Mouse (Mus musculus) lung, embryonic 16.5 days (tissue): ENCODE measurements around the gene Bad. TPM values are rescaled to one million over a fixed set of nuclear protein-coding genes. Genes with fewer than 3 reads are reported as not detected.

Experiments
- ATAC-seq: fragments of 200-750 bp; cut with Nextera tagmentation; 2 replicates; pipeline ENCODE4 v1.8.0; 2017; ENCODE audit warnings: low read depth, mild to moderate bottlenecking, moderate library complexity
- H3K27ac ChIP-seq: fragments of 300-500 bp; sonication (generic); 2 replicates; pipeline ENCODE4 v1.5.1; 2014; ENCODE audit warnings: mild to moderate bottlenecking, control low read depth, low read length
- H3K27me3 ChIP-seq: fragments of 300-500 bp; sonication (generic); 2 replicates; pipeline ENCODE4 v1.6.1; 2014; ENCODE audit warnings: low read depth, low read length, mixed read lengths; ENCODE audit not compliant: control insufficient read depth, insufficient read depth
- H3K36me3 ChIP-seq: fragments of 300-500 bp; sonication (generic); 2 replicates; pipeline ENCODE4 v1.6.1; 2014; ENCODE audit warnings: low read length; ENCODE audit not compliant: control insufficient read depth, insufficient read depth
- H3K4me1 ChIP-seq: fragments of 300-500 bp; sonication (generic); replicated peaks from 2 replicates; pipeline ENCODE4 v1.6.1; 2014; ENCODE audit warnings: low read length, mixed read lengths; ENCODE audit not compliant: control insufficient read depth, insufficient read depth
- H3K4me2 ChIP-seq: fragments of 300-500 bp; sonication (generic); 2 replicates; pipeline ENCODE4 v1.6.1; 2014; ENCODE audit warnings: low read depth, low read length, control low read depth
- H3K4me3 ChIP-seq: fragments of 300-500 bp; sonication (generic); 2 replicates; pipeline ENCODE4 v1.5.1; 2014; ENCODE audit warnings: mild to moderate bottlenecking, low read length, control low read depth
- H3K9ac ChIP-seq: fragments of 300-500 bp; sonication (generic); 2 replicates; pipeline ENCODE4 v1.6.1; 2014; ENCODE audit warnings: low read length, control low read depth
- H3K9me3 ChIP-seq: fragments of 300-500 bp; sonication (generic); 2 replicates; pipeline ENCODE4 v1.6.1; 2016; ENCODE audit warnings: low read length; ENCODE audit not compliant: control insufficient read depth
- WGBS: fragments of 180-500 bp; shearing (Covaris S2); extraction: QIAGEN DNeasy Blood & Tissue Kit; methylation state at CpG from one replicate; pipeline ENCODE4 v1.1.7; 2014; 5-methylcytosine and 5-hydroxymethylcytosine counted together
- polyA plus RNA-seq: library from polyadenylated mRNA; unstranded; fragments of >200 nt; fragmentation: Nextera tagmentation; extraction: Ambion mirVana; gene quantifications from 2 replicates; pipeline ENCODE4 v1.2.1, GENCODE M21; 2015

Bad gene
- polyA plus RNA-seq, 1 experiment from 2014 or later = 82.5 TPM

DNA sequence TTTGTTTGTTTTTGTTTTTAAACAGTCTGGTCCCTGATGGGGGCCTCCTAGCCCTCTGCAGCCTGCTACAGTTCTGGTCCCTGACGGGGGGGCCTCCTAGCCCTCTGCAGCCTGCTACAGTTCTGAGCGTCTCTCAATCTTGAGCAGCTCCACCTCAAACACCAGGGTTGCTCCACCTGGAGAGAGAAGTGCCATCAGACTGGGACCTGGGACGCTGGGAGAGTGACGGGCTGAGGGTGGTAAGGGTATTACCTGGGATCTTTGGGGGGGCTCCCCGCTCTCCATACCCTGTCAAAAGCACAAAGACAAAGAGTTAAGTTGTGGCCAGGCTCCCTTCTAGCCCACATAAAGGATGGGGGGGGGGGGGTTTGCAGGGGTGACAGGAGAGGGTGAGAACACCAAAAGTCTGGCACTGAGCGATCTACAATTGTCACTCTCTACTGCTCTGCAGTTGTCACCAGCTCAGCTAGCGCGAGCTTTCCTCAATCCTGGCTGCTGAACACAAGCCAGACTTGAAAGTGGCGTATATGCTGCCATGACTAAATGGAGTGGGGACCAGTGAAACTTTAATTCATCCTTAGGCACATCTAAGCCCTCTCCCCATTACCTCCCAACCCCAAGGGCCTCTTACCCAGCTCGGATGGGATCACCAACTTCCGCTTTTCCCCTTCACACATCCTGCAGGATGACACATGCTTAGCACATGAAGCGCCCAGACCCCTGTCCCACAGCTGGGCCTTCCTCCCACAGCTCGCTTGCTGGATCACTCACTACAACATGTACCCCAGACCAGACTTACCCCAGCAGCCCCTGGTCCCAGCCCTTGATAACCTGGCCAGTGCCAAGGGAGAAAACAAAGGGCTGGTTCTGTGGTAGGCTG, 36.3 kb downstream of the Bad start:
- Histone ChIP-seq H3K4me1 (peaks cover 39% of the 10 kb centered on the region), H3K4me2 (peak overlapping the region; percentile 56), H3K36me3 (peaks cover 7% of the 10 kb centered on the region), H3K4me3 (no peak overlapping the region; the same call in 1 of the 2 replicates), H3K27me3 (no peaks in the 10 kb centered on the region), H3K9ac (peak overlapping the region; percentile 46; the same call in 1 of the 2 replicates), H3K27ac (no peak overlapping the region), H3K9me3 (no peaks in the 10 kb centered on the region)
- no peak for ATAC-seq
- 72% methylated on average over 13 of the region's 13 CpGs for WGBS

GRCm38 (mm10) chr19:6978639-6978974, 36.9 kb downstream of the Bad start:
- WGBS = 34% methylated on average over 3 of the region's 3 CpGs
- Histone ChIP-seq H3K27ac (no peak overlapping the region), H3K27me3 (no peaks in the 10 kb centered on the region), H3K9ac (peak overlapping the region; percentile 74; the same call in 1 of the 2 replicates), H3K4me1 (peaks cover 39% of the 10 kb centered on the region), H3K4me3 (peak overlapping the region; percentile 65), H3K36me3 (peaks cover 7% of the 10 kb centered on the region), H3K9me3 (no peaks in the 10 kb centered on the region), H3K4me2 (peak overlapping the region; percentile 56)
- ATAC-seq = no peak

DNA sequence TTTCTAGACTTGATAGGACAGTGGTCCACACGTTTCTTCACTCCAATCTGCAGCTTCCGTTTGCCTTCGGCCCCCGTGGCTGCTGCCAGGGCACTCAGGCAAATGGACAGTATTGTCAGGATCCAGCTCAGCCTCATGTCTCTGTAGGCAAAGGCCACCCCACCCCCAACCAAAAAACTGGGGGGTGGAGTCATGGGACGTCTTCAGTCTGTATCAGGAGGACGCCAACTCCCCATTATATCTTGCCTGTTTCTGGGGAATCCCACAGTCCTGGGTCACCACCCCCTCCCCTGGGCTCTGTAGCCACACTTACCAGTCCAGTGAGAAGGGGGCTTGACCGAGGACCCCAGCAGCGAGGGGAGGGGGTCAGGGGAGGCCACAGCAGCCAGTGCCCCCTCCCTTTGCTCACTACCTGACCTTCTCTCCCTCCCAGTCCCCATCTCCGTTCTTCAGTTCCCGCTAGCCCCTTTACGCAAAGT, 37.4 kb downstream of the Bad start:
- Histone ChIP-seq H3K9me3 (no peaks in the 10 kb centered on the region), H3K36me3 (peaks cover 8% of the 10 kb centered on the region), H3K27ac (no peak overlapping the region)

GRCm38 (mm10) chr19:6979486-6980380, 38.1 kb downstream of the Bad start:
- Histone ChIP-seq H3K4me2 (peak overlapping the region; percentile 56), H3K4me1 (peaks cover 35% of the 10 kb centered on the region), H3K27me3 (no peaks in the 10 kb centered on the region), H3K9me3 (no peaks in the 10 kb centered on the region), H3K36me3 (peaks cover 13% of the 10 kb centered on the region), H3K9ac (peak overlapping the region; percentile 88), H3K27ac (peak overlapping the region; percentile 93), H3K4me3 (peak overlapping the region; percentile 65)
- 1% methylated on average over 59 of the region's 59 CpGs for WGBS
- peak; percentile 91 for ATAC-seq

More for the DNA sequence above, 37.4 kb downstream of the Bad start:
- 7% methylated on average over 11 of the region's 11 CpGs for WGBS
- peak overlapping the region; percentile 74 for H3K9ac ChIP-seq
- ATAC-seq = no peak
- peak overlapping the region; percentile 65 for H3K4me3 ChIP-seq
- no peaks in the 10 kb centered on the region for H3K27me3 ChIP-seq
- H3K4me2 ChIP-seq = peak overlapping the region; percentile 56
- H3K4me1 ChIP-seq = peaks cover 35% of the 10 kb centered on the region

- Histone ChIP-seq H3K36me3 (peaks cover 19% of the 10 kb centered on the region), H3K27ac (peak within 1 kb of the TSS; percentile 93), H3K9ac (peak within 1 kb of the TSS; percentile 88), H3K4me1 (peaks cover 35% of the 10 kb centered on the region), H3K27me3 (no peaks in the 10 kb centered on the region), H3K4me2 (peak within 1 kb of the TSS; percentile 84), H3K4me3 (peak within 1 kb of the TSS; percentile 65), H3K9me3 (no peaks in the 10 kb centered on the region)
- peak; percentile 90 for ATAC-seq
- WGBS = under 1% methylated on average over 38 of the region's 38 CpGs
Observed at GRCm38 (mm10) chr19:6980381-6981093, 38.9 kb downstream of the Bad start, which contains the start of gene Fkbp2. Fkbp2 (minus strand) TSS chr19:6980501.

DNA sequence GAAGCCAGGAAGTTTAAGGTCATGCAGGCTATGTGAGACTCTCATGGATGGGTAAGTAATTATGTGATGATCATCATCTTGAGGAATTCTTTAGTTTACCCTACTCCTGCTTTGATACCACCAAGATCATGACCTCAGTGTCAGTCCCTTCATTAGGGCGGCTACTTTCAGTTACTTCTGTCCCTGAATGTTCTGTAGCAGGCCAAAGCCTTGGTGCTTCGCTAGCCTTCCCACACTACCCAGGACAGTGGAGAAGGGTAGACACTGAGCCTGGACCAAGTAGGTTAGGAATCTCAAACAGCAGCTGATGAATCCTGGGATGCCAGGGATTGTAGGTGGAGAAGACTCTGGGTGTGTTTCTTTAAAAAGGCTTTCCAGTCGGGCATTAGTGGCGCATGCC, 39.8 kb downstream of the Bad start:
- 91% methylated on average over 4 of the region's 4 CpGs for WGBS
- no peak overlapping the region for H3K9ac ChIP-seq
- H3K27ac ChIP-seq = no peak overlapping the region
- ATAC-seq = no peak
- H3K4me1 ChIP-seq = peaks cover 33% of the 10 kb centered on the region
- no peaks in the 10 kb centered on the region for H3K27me3 ChIP-seq
- no peak overlapping the region for H3K4me2 ChIP-seq
- no peaks in the 10 kb centered on the region for H3K9me3 ChIP-seq
- H3K36me3 ChIP-seq = peaks cover 19% of the 10 kb centered on the region
- H3K4me3 ChIP-seq = no peak overlapping the region

DNA sequence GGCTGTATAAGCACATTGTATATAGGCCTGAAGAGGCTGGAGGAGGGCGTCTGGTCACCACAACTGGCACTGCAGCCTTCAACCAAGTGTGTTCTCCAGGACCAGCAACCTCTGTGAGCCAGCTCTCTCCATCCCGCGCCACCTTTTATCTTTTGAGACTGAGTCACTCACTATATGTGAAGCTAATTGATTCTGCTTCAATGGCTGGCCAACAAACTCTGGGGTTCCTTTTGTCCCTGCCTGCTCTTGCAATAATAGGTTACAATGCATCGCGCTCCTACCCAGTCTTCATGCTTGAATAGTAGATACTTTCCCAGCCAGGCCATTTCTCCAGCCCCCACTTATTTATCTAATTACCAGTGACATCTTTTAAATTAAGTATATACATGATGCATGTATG, 42.0 kb downstream of the Bad start:
- Histone ChIP-seq H3K9me3 (no peaks in the 10 kb centered on the region), H3K27me3 (no peaks in the 10 kb centered on the region), H3K9ac (no peak overlapping the region), H3K4me2 (no peak overlapping the region), H3K27ac (no peak overlapping the region), H3K36me3 (peaks cover 11% of the 10 kb centered on the region), H3K4me1 (peaks cover 28% of the 10 kb centered on the region), H3K4me3 (no peak overlapping the region)
- ATAC-seq = no peak
- 94% methylated on average over 5 of the region's 5 CpGs for WGBS

- H3K27me3 ChIP-seq = no peaks in the 10 kb centered on the region
- no peaks in the 10 kb centered on the region for H3K9me3 ChIP-seq
- ATAC-seq = no peak
- peaks cover 11% of the 10 kb centered on the region for H3K36me3 ChIP-seq
- no peak overlapping the region; the same call in 1 of the 2 replicates for H3K9ac ChIP-seq
- WGBS = 79% methylated on average over 19 of the region's 19 CpGs
- peaks cover 23% of the 10 kb centered on the region for H3K4me1 ChIP-seq
- H3K4me2 ChIP-seq = no peak overlapping the region
- no peak overlapping the region for H3K27ac ChIP-seq
- H3K4me3 ChIP-seq = no peak overlapping the region
Observed at GRCm38 (mm10) chr19:6985300-6985699, 43.6 kb downstream of the Bad start.
